Comparison of ENCODE assay signal across 8 mouse cellular contexts in the genomic region with DNA sequence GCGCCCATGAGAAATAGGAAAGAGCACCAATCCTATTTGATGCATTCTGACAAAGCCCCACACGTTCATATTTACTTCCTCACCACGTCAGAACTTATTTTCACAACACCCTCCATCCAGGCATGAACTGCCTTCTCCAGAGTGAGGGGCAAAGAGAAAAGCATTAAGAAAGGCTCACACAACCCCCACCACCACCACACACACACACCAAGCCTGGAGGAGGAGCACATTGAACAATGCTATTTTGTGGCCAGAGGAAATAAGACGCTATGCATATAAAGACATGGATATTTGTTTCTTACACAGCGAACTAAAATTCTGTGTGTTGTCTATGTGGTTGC.
A peak's percentile ranks its signal among the peaks of the same experiment; 100 is the strongest.
DNase-seq lines count a peak whose midpoint lies in the region; ATAC-seq and TF ChIP-seq lines count a peak whose summit lies in the region.
"Had no signal": no experiment of that assay in that cellular context is flagged by ENCODE, and none has a peak within 500 bp of the region (broad histone marks: within the 10 kb centered on the region; RNA-seq: fewer than 3 reads in every experiment).

No protein-coding gene starts in this region.

- WGBS in lung, embryonic 15.5 days: 51% methylated on average over 5 of the region's 5 CpGs
- 70% methylated on average over 5 of the region's 5 CpGs for WGBS in forebrain, embryonic 16.5 days
- WGBS in limb, embryonic 14.5 days: 76% methylated on average over 5 of the region's 5 CpGs
- 79% methylated on average over 5 of the region's 5 CpGs for WGBS in neural tube, embryonic 14.5 days

- H3K4me1 ChIP-seq in lung, embryonic 15.5 days: no peaks in the 10 kb centered on the region
- 0 out of 2 replicates have a peak, but pooled peaks cover 2% of the 10 kb centered on the region for H3K4me1 ChIP-seq in forebrain, embryonic 16.5 days (replicated peaks; ENCODE audit: control insufficient read depth, insufficient read depth, low read length)
- peaks cover 19% of the 10 kb centered on the region for H3K4me1 ChIP-seq in limb, embryonic 14.5 days (ENCODE audit: control insufficient read depth, insufficient read depth, low read length)
- H3K4me1 ChIP-seq in neural tube, embryonic 14.5 days (ENCODE audit: control insufficient read depth, insufficient read depth, low read length): no peaks in the 10 kb centered on the region

- H3K27ac ChIP-seq in lung, embryonic 15.5 days: peak overlapping the region; percentile 59
- no peak overlapping the region for H3K27ac ChIP-seq in forebrain, embryonic 16.5 days (ENCODE audit: low read length)
- peak overlapping the region; percentile 68 for H3K27ac ChIP-seq in limb, embryonic 14.5 days (replicated peaks; ENCODE audit: low read depth, low read length)
- H3K27ac ChIP-seq in neural tube, embryonic 14.5 days (ENCODE audit: low read depth, low read length): peak overlapping the region; percentile 34; the same call in 1 of the 2 replicates

- no peak for DNase-seq in lung, postnatal 36 days
- DNase-seq in limb, embryonic 14.5 days (ENCODE audit: low spot score): no peak
- DNase-seq in layer of hippocampus, postnatal 36 days: no peak
- no peak for DNase-seq in urinary bladder, postnatal 10 days (ENCODE audit: low spot score)
- DNase-seq: cerebellum, adult 2 months had no signal

- H3K9me3 ChIP-seq in lung, embryonic 15.5 days: no peaks in the 10 kb centered on the region
- no peaks in the 10 kb centered on the region for H3K9me3 ChIP-seq in forebrain, embryonic 16.5 days (ENCODE audit: control insufficient read depth, low read length)
- H3K9me3 ChIP-seq in limb, embryonic 14.5 days (ENCODE audit: control insufficient read depth, low read length): no peaks in the 10 kb centered on the region
- no peaks in the 10 kb centered on the region for H3K9me3 ChIP-seq in neural tube, embryonic 14.5 days (ENCODE audit: control insufficient read depth, low read length)

- no peaks in the 10 kb centered on the region for H3K27me3 ChIP-seq in lung, embryonic 15.5 days
- H3K27me3 ChIP-seq in forebrain, embryonic 16.5 days (replicated peaks; ENCODE audit: control insufficient read depth, insufficient read depth, low read length): no peaks in the 10 kb centered on the region
- no peaks in the 10 kb centered on the region for H3K27me3 ChIP-seq in limb, embryonic 14.5 days (ENCODE audit: control insufficient read depth, insufficient read depth, low read length)
- H3K27me3 ChIP-seq in neural tube, embryonic 14.5 days (ENCODE audit: control insufficient read depth, insufficient read depth, low read length): no peaks in the 10 kb centered on the region

- no peak overlapping the region for H3K9ac ChIP-seq in lung, embryonic 15.5 days
- no peak overlapping the region for H3K9ac ChIP-seq in forebrain, embryonic 16.5 days (replicated peaks; ENCODE audit: low read depth, low read length)
- no peak overlapping the region for H3K9ac ChIP-seq in limb, embryonic 14.5 days (ENCODE audit: low read depth, low read length, severe bottlenecking)
- H3K9ac ChIP-seq in neural tube, embryonic 14.5 days (replicated peaks; ENCODE audit: low read depth, low read length): no peak overlapping the region

- H3K36me3 ChIP-seq in lung, embryonic 15.5 days: no peaks in the 10 kb centered on the region
- no peaks in the 10 kb centered on the region for H3K36me3 ChIP-seq in forebrain, embryonic 16.5 days (ENCODE audit: control insufficient read depth, insufficient read depth)
- no peaks in the 10 kb centered on the region for H3K36me3 ChIP-seq in limb, embryonic 14.5 days (ENCODE audit: control insufficient read depth, insufficient read depth, low read length)
- H3K36me3 ChIP-seq in neural tube, embryonic 14.5 days (ENCODE audit: control insufficient read depth, insufficient read depth, low read length): no peaks in the 10 kb centered on the region

- H3K4me2 ChIP-seq in lung, embryonic 15.5 days: peak overlapping the region; percentile 43
- peak overlapping the region; percentile 39 for H3K4me2 ChIP-seq in forebrain, embryonic 16.5 days (ENCODE audit: low read length)
- H3K4me2 ChIP-seq in limb, embryonic 14.5 days (replicated peaks; ENCODE audit: low read depth, low read length, severe bottlenecking): no peak overlapping the region; the same call in 1 of the 2 replicates
- H3K4me2 ChIP-seq in neural tube, embryonic 14.5 days (ENCODE audit: low read depth, low read length): no peak overlapping the region; the same call in 1 of the 2 replicates

- ATAC-seq in lung, embryonic 15.5 days (ENCODE audit: borderline replicate concordance, extremely low read depth, low FRiP score, low TSS enrichment): no peak
- ATAC-seq in forebrain, embryonic 16.5 days: no peak
- ATAC-seq in limb, embryonic 14.5 days (ENCODE audit: low FRiP score, low read depth): no peak
- ATAC-seq in neural tube, embryonic 14.5 days (ENCODE audit: low read depth): no peak

- H3K4me3 ChIP-seq in lung, embryonic 15.5 days: peak overlapping the region; percentile 28
- no peak overlapping the region; the same call in 1 of the 2 replicates for H3K4me3 ChIP-seq in forebrain, embryonic 16.5 days (replicated peaks; ENCODE audit: low read length)
- H3K4me3 ChIP-seq in limb, embryonic 14.5 days (replicated peaks; ENCODE audit: low read length): no peak overlapping the region
- no peak overlapping the region for H3K4me3 ChIP-seq in neural tube, embryonic 14.5 days (ENCODE audit: low read depth, low read length)

- TF ChIP-seq POLR2A in limb, embryonic 14.5 days (IDR thresholded peaks at IDR 0.05; ENCODE audit: borderline replicate concordance, extremely low read depth, insufficient read depth, insufficient read length): no peak

Comparison
In these comparisons a context has a peak if more than half of its experiments do, and no peak if none do; other contexts are left out.
1. H3K4me2 ChIP-seq: peak in lung, embryonic 15.5 days (single experiment) and forebrain, embryonic 16.5 days (single experiment); none in limb, embryonic 14.5 days (single experiment) and neural tube, embryonic 14.5 days (single experiment).